Mouse (Mus musculus): Measurements from ENCODE around the gene Ms4a4b. TPM values are rescaled to one million over a fixed set of nuclear protein-coding genes. Genes with fewer than 3 reads are reported as not detected.

Ms4a4b gene
- polyA plus RNA-seq, 1 experiment from 2014 or later: not detected

Other genes starting within 250 kb of the Ms4a4b start
- gene Ms4a13, start 246.8 kb upstream of the Ms4a4b start, polyA plus RNA-seq (2014; fragmentation: Nextera tagmentation; extraction: Ambion mirVana): not detected in 2 replicates
- not detected in 2 replicates for gene Ms4a12, start 211.1 kb upstream of the Ms4a4b start, polyA plus RNA-seq (2014; fragmentation: Nextera tagmentation; extraction: Ambion mirVana)
- gene Ms4a1, start 177.3 kb upstream of the Ms4a4b start, polyA plus RNA-seq (2014; fragmentation: Nextera tagmentation; extraction: Ambion mirVana): not detected in 2 replicates
- gene Ms4a5, start 159.7 kb upstream of the Ms4a4b start, polyA plus RNA-seq (2014; fragmentation: Nextera tagmentation; extraction: Ambion mirVana): not detected in 2 replicates
- not detected in 2 replicates for gene Ms4a14, start 129.1 kb upstream of the Ms4a4b start, polyA plus RNA-seq (2014; fragmentation: Nextera tagmentation; extraction: Ambion mirVana)
- gene Ms4a7, start 107.4 kb upstream of the Ms4a4b start, polyA plus RNA-seq (2014; fragmentation: Nextera tagmentation; extraction: Ambion mirVana): 2.4 and 3.1 TPM in 2 replicates
- gene Ms4a4a, start 68.0 kb upstream of the Ms4a4b start, polyA plus RNA-seq (2014; fragmentation: Nextera tagmentation; extraction: Ambion mirVana): 0.46 and 0.57 TPM in 2 replicates
- gene Ms4a4c, start 38.8 kb upstream of the Ms4a4b start, polyA plus RNA-seq (2014; fragmentation: Nextera tagmentation; extraction: Ambion mirVana): not detected in 2 replicates
- 1.6 and 2.3 TPM in 2 replicates for gene Ms4a6c, start 25.8 kb downstream of the Ms4a4b start, polyA plus RNA-seq (2014; fragmentation: Nextera tagmentation; extraction: Ambion mirVana)
- not detected in 2 replicates for gene Gm8369, start 42.4 kb downstream of the Ms4a4b start, polyA plus RNA-seq (2014; fragmentation: Nextera tagmentation; extraction: Ambion mirVana)
- 2.8 and 3.1 TPM in 2 replicates for gene Ms4a6b, start 73.0 kb downstream of the Ms4a4b start, polyA plus RNA-seq (2014; fragmentation: Nextera tagmentation; extraction: Ambion mirVana)
- gene Ms4a4d, start 93.2 kb downstream of the Ms4a4b start, polyA plus RNA-seq (2014; fragmentation: Nextera tagmentation; extraction: Ambion mirVana): not detected in 2 replicates
- 2.7 and 2.8 TPM in 2 replicates for gene Ms4a6d, start 161.3 kb downstream of the Ms4a4b start, polyA plus RNA-seq (2014; fragmentation: Nextera tagmentation; extraction: Ambion mirVana)
- gene Ms4a2, start 180.2 kb downstream of the Ms4a4b start, polyA plus RNA-seq (2014; fragmentation: Nextera tagmentation; extraction: Ambion mirVana): not detected in 2 replicates
- not detected in 2 replicates for gene Ms4a3, start 197.3 kb downstream of the Ms4a4b start, polyA plus RNA-seq (2014; fragmentation: Nextera tagmentation; extraction: Ambion mirVana)
- gene Oosp2, start 217.0 kb downstream of the Ms4a4b start, polyA plus RNA-seq (2014; fragmentation: Nextera tagmentation; extraction: Ambion mirVana): not detected in 2 replicates
- gene Oosp1, start 247.6 kb downstream of the Ms4a4b start, polyA plus RNA-seq (2014; fragmentation: Nextera tagmentation; extraction: Ambion mirVana): not detected in 2 replicates